Mouse (Mus musculus) MEL (cell line): ENCODE measurements around the gene Fuk. TPM values are rescaled to one million over a fixed set of nuclear protein-coding genes. Genes with fewer than 3 reads are reported as not detected.

Experiments
- DNase-seq: peaks from one replicate; pipeline ENCODE4 v3.0.0; 2011; ENCODE audit warnings: low read depth, low spot score
- H3K27ac ChIP-seq: 2 replicates; pipeline ENCODE4 v1.5.1; 2012; ENCODE audit warnings: low read depth, mild to moderate bottlenecking, control low read depth, low read length, moderate library complexity; ENCODE audit not compliant: control insufficient read depth
- H3K27me3 ChIP-seq, 2 experiments: fragments of 150-350 bp in 1 of 2; sonication (generic) in 1 of 2; 2 replicates each; pipeline ENCODE4 v1.6.1; 2012; ENCODE audit warnings: low read length in 2 of 2, mild to moderate bottlenecking in 2 of 2, improper control_type of control experiment in 1 of 2, moderate library complexity in 1 of 2; ENCODE audit not compliant: insufficient read depth in 2 of 2, control insufficient read depth in 1 of 2
- H3K36me3 ChIP-seq, 2 experiments: 2 replicates each; pipeline ENCODE4 v1.6.1; 2012 to 2014; ENCODE audit warnings: low read length in 2 of 2, improper control_type of control experiment in 1 of 2, inconsistent platforms in 1 of 2, mild to moderate bottlenecking in 1 of 2; ENCODE audit not compliant: insufficient read depth in 2 of 2, control insufficient read depth in 1 of 2
- H3K4me1 ChIP-seq, 2 experiments: fragments of 150-350 bp in 1 of 2; sonication (generic) in 1 of 2; 2 replicates each; pipeline ENCODE4 v1.6.1; 2012; ENCODE audit warnings: low read length in 2 of 2, improper control_type of control experiment in 1 of 2, mild to moderate bottlenecking in 1 of 2; ENCODE audit not compliant: insufficient read depth in 2 of 2, control insufficient read depth in 1 of 2
- H3K4me3 ChIP-seq, 2 experiments: fragments of 150-350 bp in 1 of 2; sonication (generic) in 1 of 2; 2 replicates each; pipeline ENCODE4 v1.5.1; 2012; ENCODE audit warnings: low read depth in 2 of 2, low read length in 2 of 2, mild to moderate bottlenecking in 2 of 2, moderate library complexity in 2 of 2, control low read depth in 1 of 2, improper control_type of control experiment in 1 of 2; ENCODE audit not compliant: control insufficient read depth in 1 of 2, insufficient read depth in 1 of 2
- H3K79me2 ChIP-seq: 2 replicates; pipeline ENCODE4 v1.6.1; 2012; ENCODE audit warnings: mild to moderate bottlenecking, low read length, moderate library complexity; ENCODE audit not compliant: control insufficient read depth, poor library complexity, insufficient read depth
- H3K9ac ChIP-seq: 2 replicates; pipeline ENCODE4 v1.6.1; 2012; ENCODE audit warnings: low read depth, mild to moderate bottlenecking, control low read depth, low read length, moderate library complexity; ENCODE audit not compliant: control insufficient read depth, poor library complexity, severe bottlenecking
- H3K9me3 ChIP-seq: fragments of 150-350 bp; sonication (generic); replicated peaks from 2 replicates; pipeline ENCODE4 v1.6.1; 2012; ENCODE audit warnings: mild to moderate bottlenecking, low read length, improper control_type of control experiment, moderate library complexity; ENCODE audit not compliant: insufficient read depth
- CHD1 ChIP-seq: IDR thresholded peaks from 2 replicates; pipeline ENCODE4 v1.6.1; 2012; ENCODE audit warnings: low read depth, mild to moderate bottlenecking, inconsistent platforms, low read length, improper control_type of control experiment
- CTCF ChIP-seq, 3 experiments: IDR thresholded peaks in 2 of 3; conservative IDR thresholded peaks in 1 of 3; 2 replicates each; pipeline ENCODE4 v1.5.1; 2011 to 2012; ENCODE audit warnings: low read length in 3 of 3, low read depth in 2 of 3, mild to moderate bottlenecking in 2 of 3, improper control_type of control experiment in 1 of 3, inconsistent platforms in 1 of 3, mixed read lengths in 1 of 3, moderate library complexity in 1 of 3; ENCODE audit not compliant: control insufficient read depth in 1 of 3, insufficient read depth in 1 of 3, poor library complexity in 1 of 3, severe bottlenecking in 1 of 3
- E2F4 ChIP-seq: IDR thresholded peaks from 2 replicates; pipeline ENCODE4 v1.6.1; 2011; ENCODE audit warnings: low read depth, low read length, improper control_type of control experiment, borderline replicate concordance
- ETS1 ChIP-seq: IDR thresholded peaks from 2 replicates; pipeline ENCODE4 v1.6.1; 2012; ENCODE audit warnings: low read depth, mild to moderate bottlenecking, inconsistent platforms, low read length, improper control_type of control experiment, moderate library complexity
- GABPA ChIP-seq: IDR thresholded peaks from 2 replicates; pipeline ENCODE4 v1.6.1; 2012; ENCODE audit warnings: low read depth, mild to moderate bottlenecking, inconsistent platforms, low read length, improper control_type of control experiment, moderate library complexity
- GATA1 ChIP-seq: IDR thresholded peaks from 2 replicates; pipeline ENCODE4 v1.6.1; 2011; ENCODE audit warnings: low read depth, low read length, improper control_type of control experiment
- HCFC1 ChIP-seq: IDR thresholded peaks from 2 replicates; pipeline ENCODE4 v1.6.1; 2012; ENCODE audit warnings: low read depth, mild to moderate bottlenecking, inconsistent platforms, low read length, improper control_type of control experiment, moderate library complexity
- JUND ChIP-seq: IDR thresholded peaks from 2 replicates; pipeline ENCODE4 v1.6.1; 2011; ENCODE audit warnings: low read depth, mild to moderate bottlenecking, improper control_type of control experiment, low read length
- MAZ ChIP-seq: IDR thresholded peaks from 2 replicates; pipeline ENCODE4 v1.6.1; 2012; ENCODE audit warnings: low read depth, mild to moderate bottlenecking, inconsistent platforms, low read length, improper control_type of control experiment
- MXI1 ChIP-seq: IDR thresholded peaks from 2 replicates; pipeline ENCODE4 v1.6.1; 2011; ENCODE audit warnings: mild to moderate bottlenecking, low read depth, low read length, improper control_type of control experiment
- POLR2A ChIP-seq, 2 experiments: IDR thresholded peaks; 2 replicates each; pipeline ENCODE4 v1.6.1; 2011 to 2012; ENCODE audit warnings: low read length in 2 of 2, mild to moderate bottlenecking in 2 of 2, control low read depth in 1 of 2, improper control_type of control experiment in 1 of 2, low read depth in 1 of 2, moderate library complexity in 1 of 2; ENCODE audit not compliant: control insufficient read depth in 1 of 2, insufficient read depth in 1 of 2, poor library complexity in 1 of 2
- RAD21 ChIP-seq: IDR thresholded peaks from 2 replicates; pipeline ENCODE4 v1.6.1; 2011; ENCODE audit warnings: mild to moderate bottlenecking, low read depth, low read length, improper control_type of control experiment
- SIN3A ChIP-seq: IDR thresholded peaks from 2 replicates; pipeline ENCODE4 v1.6.1; 2012; ENCODE audit warnings: low read length, improper control_type of control experiment, inconsistent platforms
- TBP ChIP-seq: IDR thresholded peaks from 2 replicates; pipeline ENCODE4 v1.8.0; 2011; ENCODE audit warnings: low read depth, low read length, improper control_type of control experiment
- USF1 ChIP-seq: IDR thresholded peaks from 2 replicates; pipeline ENCODE4 v1.6.1; 2014; ENCODE audit warnings: low read depth, mild to moderate bottlenecking, inconsistent platforms, low read length, improper control_type of control experiment, moderate library complexity
- ZMIZ1 ChIP-seq: IDR thresholded peaks from 2 replicates; pipeline ENCODE4 v1.6.1; 2012; ENCODE audit warnings: low read depth, mild to moderate bottlenecking, inconsistent platforms, low read length, improper control_type of control experiment, moderate library complexity
- ZNF384 ChIP-seq: IDR thresholded peaks from 2 replicates; pipeline ENCODE4 v1.6.1; 2012; ENCODE audit warnings: low read depth, mild to moderate bottlenecking, inconsistent platforms, low read length, improper control_type of control experiment
- polyA plus RNA-seq, 2 experiments: library from polyadenylated mRNA; stranded (reverse) in 1 of 2; unstranded in 1 of 2; fragments of >175 nt in 1 of 2; fragments of >200 nt in 1 of 2; gene quantifications; 2 replicates each; pipeline versions ENCODE4 v1.2.1 to v1.2.4; 2012; ENCODE audit warnings: low replicate concordance in 2 of 2, low read depth in 1 of 2; ENCODE audit not compliant: insufficient read length in 2 of 2, insufficient read depth in 1 of 2, missing spikeins in 1 of 2
- total RNA-seq: library from RNA; depleted of rRNA; stranded (reverse); fragments of 300-350 nt; gene quantifications from 2 replicates; pipeline ENCODE4 v1.2.3, GENCODE M21; 2012

Gene Fuk
- total and polyA plus RNA-seq, 3 experiments: 9.1 to 10.6 TPM; not detected in 1

DNA sequence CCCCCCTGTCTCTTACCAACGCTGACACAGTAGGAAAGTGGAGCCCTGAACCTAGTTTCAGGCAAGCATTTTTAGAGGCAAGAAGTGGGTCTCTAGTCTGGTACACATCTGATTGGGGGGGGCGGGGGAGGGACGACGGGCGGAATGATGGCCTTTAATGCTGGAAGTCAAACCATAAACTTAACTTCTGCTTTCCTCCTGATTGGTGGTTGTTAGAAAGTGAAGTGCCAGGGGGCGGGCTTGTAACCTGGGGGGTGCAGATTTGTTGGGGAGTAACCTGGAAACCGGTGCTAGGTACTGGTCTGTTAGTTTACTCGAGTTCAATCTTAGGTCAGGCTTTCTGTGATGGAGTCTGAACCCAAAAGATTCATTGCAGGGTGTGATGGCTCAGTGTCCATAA is 16.2 kb upstream of the Fuk start:
- Histone ChIP-seq H3K9ac (peak overlapping the region; percentile 25; the same call in 1 of the 2 replicates), H3K27me3 (no peaks in the 10 kb centered on the region), H3K9me3 (no peaks in the 10 kb centered on the region), H3K27ac (peak overlapping the region; percentile 34; the same call in 1 of the 2 replicates), H3K36me3 (peaks cover 0 to 22% of the 10 kb centered on the region in 2 experiments; a peak in 2 of 4 replicates), H3K79me2 (peaks cover 13% of the 10 kb centered on the region), H3K4me1 (peaks cover 9 to 26% of the 10 kb centered on the region in 2 experiments), H3K4me3 (peak overlapping the region; percentile 40)
- peak; percentile 78 for DNase-seq
- TF ChIP-seq CHD1 (0 out of 2 replicates have a peak, but pooled peaks have one; percentile 31), GABPA (no peak), JUND (no peak), ZMIZ1 (no peak), ZNF384 (0 out of 2 replicates have a peak, but pooled peaks have one; percentile 4), MAZ (peak; percentile 74), ETS1 (no peak), RAD21 (no peak), HCFC1 (0 out of 2 replicates have a peak, but pooled peaks have one; percentile 50)

DNA sequence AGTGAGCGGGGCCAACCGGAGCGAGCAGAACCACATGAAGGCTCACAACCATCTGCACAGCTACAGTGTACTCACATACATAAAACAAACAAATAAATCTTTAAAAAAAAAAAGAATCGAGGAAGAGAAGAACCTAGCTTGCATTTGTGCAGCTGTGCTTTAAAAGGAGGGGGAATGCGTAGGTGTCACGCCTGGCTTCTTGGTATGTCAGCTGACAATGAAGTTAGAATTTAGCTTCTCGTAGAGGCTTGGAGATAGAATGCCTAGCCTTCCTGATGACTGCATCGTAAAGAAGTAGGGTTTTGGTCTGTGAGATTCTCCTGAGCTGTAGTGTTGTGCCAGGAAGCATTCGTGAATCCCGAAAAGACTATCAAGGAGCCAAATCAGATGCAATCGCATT is 15.7 kb upstream of the Fuk start:
- H3K4me3 ChIP-seq: peak overlapping the region; percentile 40
- DNase-seq: peak; percentile 72
- peaks cover 9 to 29% of the 10 kb centered on the region in 2 experiments for H3K4me1 ChIP-seq
- peaks cover 0 to 22% of the 10 kb centered on the region in 2 experiments; a peak in 2 of 4 replicates for H3K36me3 ChIP-seq
- H3K9ac ChIP-seq: peak overlapping the region; percentile 25
- peak overlapping the region; percentile 34 for H3K27ac ChIP-seq
- H3K79me2 ChIP-seq: peaks cover 12% of the 10 kb centered on the region
- H3K27me3 ChIP-seq: no peaks in the 10 kb centered on the region
- TF ChIP-seq CHD1: 0 out of 2 replicates have a peak, but pooled peaks have one; percentile 7
- no peak for TF ChIP-seq TBP
- peak; percentile 9; the same call in 1 of the 2 replicates for TF ChIP-seq GATA1
- peak; percentile 72 for TF ChIP-seq ETS1
- TF ChIP-seq POLR2A (IDR thresholded peaks at IDR 0.05; ENCODE audit: control insufficient read depth in 1 of 2, insufficient read depth in 1 of 2, low read depth in 1 of 2, low read length in 2 of 2, poor library complexity in 1 of 2): no peak
- TF ChIP-seq USF1: peak; percentile 65
- TF ChIP-seq CTCF (IDR thresholded peaks at IDR 0.05 in 2 of 3, conservative IDR thresholded peaks at IDR 0.05 in 1 of 3; ENCODE audit: control insufficient read depth in 1 of 3, insufficient read depth in 1 of 3, low read depth in 2 of 3, low read length in 3 of 3, poor library complexity in 1 of 3, severe bottlenecking in 1 of 3): no peak
- TF ChIP-seq MXI1: peak; percentile 38; the same call in 1 of the 2 replicates
- no peak for TF ChIP-seq E2F4
- peak; percentile 49 for TF ChIP-seq SIN3A
- H3K9me3 ChIP-seq: no peaks in the 10 kb centered on the region
